Mouse (Mus musculus): ENCODE data around the gene Cox6b2. TPM values are rescaled to one million over a fixed set of nuclear protein-coding genes. Genes with fewer than 3 reads are reported as not detected.

The Cox6b2 gene
- polyA plus RNA-seq, 1 experiment from 2014 or later, result 29.7 TPM

- no peak overlapping the region for H3K4me2 ChIP-seq (ENCODE audit: low read length)
- H3K27ac ChIP-seq (ENCODE audit: low read depth, low read length), result no peak overlapping the region
- peaks cover 21% of the 10 kb centered on the region for H3K4me1 ChIP-seq (ENCODE audit: control insufficient read depth, insufficient read depth, low read depth, low read length)
- peaks cover 5% of the 10 kb centered on the region; the same call in 1 of the 2 replicates for H3K36me3 ChIP-seq (ENCODE audit: control insufficient read depth, insufficient read depth, low read length)
- no peak for ATAC-seq
- H3K9me3 ChIP-seq (ENCODE audit: control insufficient read depth, low read length), result no peaks in the 10 kb centered on the region
- no peak overlapping the region for H3K9ac ChIP-seq (ENCODE audit: low read depth, low read length)
- WGBS, result 96% methylated on average over 4 of the region's 6 CpGs
- no peak overlapping the region for H3K4me3 ChIP-seq (ENCODE audit: low read length)
- no peaks in the 10 kb centered on the region for H3K27me3 ChIP-seq (replicated peaks; ENCODE audit: control insufficient read depth, insufficient read depth, low read length)
Measured at GRCm38 (mm10) chr7:4744886-4745285, 8.0 kb downstream of the Cox6b2 start.

GRCm38 (mm10) chr7:4743354-4743753, 9.5 kb downstream of the Cox6b2 start:
- WGBS, result 75% methylated on average over 2 of the region's 2 CpGs
- H3K9ac ChIP-seq (ENCODE audit: low read depth, low read length), result no peak overlapping the region
- no peak overlapping the region for H3K27ac ChIP-seq (ENCODE audit: low read depth, low read length)
- no peaks in the 10 kb centered on the region for H3K27me3 ChIP-seq (replicated peaks; ENCODE audit: control insufficient read depth, insufficient read depth, low read length)
- no peak overlapping the region for H3K4me2 ChIP-seq (ENCODE audit: low read length)
- no peak overlapping the region for H3K4me3 ChIP-seq (ENCODE audit: low read length)
- no peak for ATAC-seq
- peaks cover 25% of the 10 kb centered on the region for H3K4me1 ChIP-seq (ENCODE audit: control insufficient read depth, insufficient read depth, low read depth, low read length)
- no peaks in the 10 kb centered on the region for H3K9me3 ChIP-seq (ENCODE audit: control insufficient read depth, low read length)
- H3K36me3 ChIP-seq (ENCODE audit: control insufficient read depth, insufficient read depth, low read length), result peaks cover 5% of the 10 kb centered on the region; the same call in 1 of the 2 replicates

- no peak overlapping the region; the same call in 1 of the 2 replicates for H3K9ac ChIP-seq (ENCODE audit: low read depth, low read length)
- 80% methylated on average over 6 of the region's 6 CpGs for WGBS
Measured at GRCm38 (mm10) chr7:4742482-4742819, 10.4 kb downstream of the Cox6b2 start.

GRCm38 (mm10) chr7:4741672-4742481, 11.0 kb downstream of the Cox6b2 start:
- no peak for ATAC-seq
- Histone ChIP-seq H3K4me2 (ENCODE audit: low read length) (peak overlapping the region; percentile 85), H3K9me3 (ENCODE audit: control insufficient read depth, low read length) (no peaks in the 10 kb centered on the region), H3K27ac (ENCODE audit: low read depth, low read length) (peak overlapping the region; percentile 95), H3K4me3 (ENCODE audit: low read length) (peak overlapping the region; percentile 75), H3K9ac (ENCODE audit: low read depth, low read length) (peak overlapping the region; percentile 91; the same call in 1 of the 2 replicates), H3K4me1 (ENCODE audit: control insufficient read depth, insufficient read depth, low read depth, low read length) (peaks cover 25% of the 10 kb centered on the region), H3K36me3 (ENCODE audit: control insufficient read depth, insufficient read depth, low read length) (peaks cover 5% of the 10 kb centered on the region; the same call in 1 of the 2 replicates), H3K27me3 (replicated peaks; ENCODE audit: control insufficient read depth, insufficient read depth, low read length) (no peaks in the 10 kb centered on the region)
- 81% methylated on average over 21 of the region's 21 CpGs for WGBS

More at GRCm38 (mm10) chr7:4742482-4742819, 10.4 kb downstream of the Cox6b2 start:
- Histone ChIP-seq H3K36me3 (ENCODE audit: control insufficient read depth, insufficient read depth, low read length) (peaks cover 5% of the 10 kb centered on the region; the same call in 1 of the 2 replicates), H3K27me3 (replicated peaks; ENCODE audit: control insufficient read depth, insufficient read depth, low read length) (no peaks in the 10 kb centered on the region), H3K4me3 (ENCODE audit: low read length) (no peak overlapping the region), H3K9me3 (ENCODE audit: control insufficient read depth, low read length) (no peaks in the 10 kb centered on the region), H3K4me1 (ENCODE audit: control insufficient read depth, insufficient read depth, low read depth, low read length) (peaks cover 25% of the 10 kb centered on the region), H3K4me2 (ENCODE audit: low read length) (no peak overlapping the region), H3K27ac (ENCODE audit: low read depth, low read length) (no peak overlapping the region)
- no peak for ATAC-seq

GRCm38 (mm10) chr7:4741151-4741550, 11.7 kb downstream of the Cox6b2 start:
- Histone ChIP-seq H3K4me2 (ENCODE audit: low read length) (peak overlapping the region; percentile 85), H3K4me1 (ENCODE audit: control insufficient read depth, insufficient read depth, low read depth, low read length) (peaks cover 25% of the 10 kb centered on the region), H3K4me3 (ENCODE audit: low read length) (peak overlapping the region; percentile 75), H3K36me3 (ENCODE audit: control insufficient read depth, insufficient read depth, low read length) (no peaks in the 10 kb centered on the region), H3K27ac (ENCODE audit: low read depth, low read length) (peak overlapping the region; percentile 95), H3K9ac (ENCODE audit: low read depth, low read length) (peak overlapping the region; percentile 91), H3K9me3 (ENCODE audit: control insufficient read depth, low read length) (no peaks in the 10 kb centered on the region), H3K27me3 (replicated peaks; ENCODE audit: control insufficient read depth, insufficient read depth, low read length) (no peaks in the 10 kb centered on the region)
- ATAC-seq, result no peak
- WGBS, result 4% methylated on average over 4 of the region's 4 CpGs

- peak; percentile 48 for ATAC-seq
- whole genome bisulfite sequencing, result 2% methylated on average over 10 of the region's 14 CpGs
- Histone ChIP-seq H3K9ac (ENCODE audit: low read depth, low read length) (peak overlapping the region; percentile 91), H3K27ac (ENCODE audit: low read depth, low read length) (peak overlapping the region; percentile 95), H3K4me1 (ENCODE audit: control insufficient read depth, insufficient read depth, low read depth, low read length) (peaks cover 25% of the 10 kb centered on the region), H3K4me2 (ENCODE audit: low read length) (peak overlapping the region; percentile 85), H3K36me3 (ENCODE audit: control insufficient read depth, insufficient read depth, low read length) (no peaks in the 10 kb centered on the region), H3K9me3 (ENCODE audit: control insufficient read depth, low read length) (no peaks in the 10 kb centered on the region), H3K4me3 (ENCODE audit: low read length) (peak overlapping the region; percentile 75), H3K27me3 (replicated peaks; ENCODE audit: control insufficient read depth, insufficient read depth, low read length) (no peaks in the 10 kb centered on the region)
Measured at GRCm38 (mm10) chr7:4740309-4740727, 12.6 kb downstream of the Cox6b2 start.

GRCm38 (mm10) chr7:4739544-4740275, 13.2 kb downstream of the Cox6b2 start, which contains the start of gene Kmt5c:
Gene Kmt5c, plus strand, starts transcription at chr7:4740115.
- peak; percentile 98 for ATAC-seq
- H3K4me2 ChIP-seq (ENCODE audit: low read length), result peak within 1 kb of the TSS; percentile 85
- 0% methylated on average over 30 of the region's 44 CpGs for WGBS
- peaks cover 25% of the 10 kb centered on the region for H3K4me1 ChIP-seq (ENCODE audit: control insufficient read depth, insufficient read depth, low read depth, low read length)
- H3K9me3 ChIP-seq (ENCODE audit: control insufficient read depth, low read length), result no peaks in the 10 kb centered on the region
- peak within 1 kb of the TSS; percentile 95 for H3K27ac ChIP-seq (ENCODE audit: low read depth, low read length)
- H3K36me3 ChIP-seq (ENCODE audit: control insufficient read depth, insufficient read depth, low read length), result no peaks in the 10 kb centered on the region
- H3K27me3 ChIP-seq (replicated peaks; ENCODE audit: control insufficient read depth, insufficient read depth, low read length), result no peaks in the 10 kb centered on the region
- peak within 1 kb of the TSS; percentile 91 for H3K9ac ChIP-seq (ENCODE audit: low read depth, low read length)
- peak within 1 kb of the TSS; percentile 75 for H3K4me3 ChIP-seq (ENCODE audit: low read length)

- peak overlapping the region; percentile 75 for H3K4me3 ChIP-seq (ENCODE audit: low read length)
- no peaks in the 10 kb centered on the region for H3K27me3 ChIP-seq (replicated peaks; ENCODE audit: control insufficient read depth, insufficient read depth, low read length)
- peak overlapping the region; percentile 68 for H3K4me2 ChIP-seq (ENCODE audit: low read length)
- no peaks in the 10 kb centered on the region for H3K9me3 ChIP-seq (ENCODE audit: control insufficient read depth, low read length)
- peak overlapping the region; percentile 76 for H3K27ac ChIP-seq (ENCODE audit: low read depth, low read length)
- no peaks in the 10 kb centered on the region for H3K36me3 ChIP-seq (ENCODE audit: control insufficient read depth, insufficient read depth, low read length)
- 0 out of 2 replicates have a peak overlapping the region, but pooled peaks have one; percentile 43 for H3K9ac ChIP-seq (ENCODE audit: low read depth, low read length)
- no peak for ATAC-seq
- WGBS, result 16% methylated on average over 6 of the region's 10 CpGs
- peaks cover 25% of the 10 kb centered on the region for H3K4me1 ChIP-seq (ENCODE audit: control insufficient read depth, insufficient read depth, low read depth, low read length)
Measured at GRCm38 (mm10) chr7:4739041-4739543, 13.8 kb downstream of the Cox6b2 start.

- H3K4me3 ChIP-seq (ENCODE audit: low read length), result no peak overlapping the region
- H3K27ac ChIP-seq (ENCODE audit: low read depth, low read length), result no peak overlapping the region
- no peak for ATAC-seq
- H3K9me3 ChIP-seq (ENCODE audit: control insufficient read depth, low read length), result no peaks in the 10 kb centered on the region
- H3K4me2 ChIP-seq (ENCODE audit: low read length), result no peak overlapping the region
- H3K27me3 ChIP-seq (replicated peaks; ENCODE audit: control insufficient read depth, insufficient read depth, low read length), result no peaks in the 10 kb centered on the region
- H3K9ac ChIP-seq (ENCODE audit: low read depth, low read length), result no peak overlapping the region
- no peaks in the 10 kb centered on the region for H3K36me3 ChIP-seq (ENCODE audit: control insufficient read depth, insufficient read depth, low read length)
- H3K4me1 ChIP-seq (ENCODE audit: control insufficient read depth, insufficient read depth, low read depth, low read length), result no peaks in the 10 kb centered on the region
- WGBS, result 67% methylated on average over 6 of the region's 6 CpGs
Measured at GRCm38 (mm10) chr7:4732968-4733392, 19.9 kb downstream of the Cox6b2 start.
